Mouse (Mus musculus): ENCODE results near the gene Lce1b. TPM values are rescaled to one million over a fixed set of nuclear protein-coding genes. Genes with fewer than 3 reads are reported as not detected.
"Not testable (repeated sequence)": the region's sequence is repeated elsewhere in the genome, so short reads cannot be mapped to it uniquely, and the experiment has no call there.

The Lce1b gene
- polyA plus RNA-seq (2015; fragmentation: Nextera tagmentation; extraction: Ambion mirVana), result not detected in 2 replicates

- no peak for ATAC-seq (replicated peaks)
- Histone ChIP-seq H3K36me3 (no peaks in the 10 kb centered on the region), H3K27me3 (no peaks in the 10 kb centered on the region), H3K4me1 (no peaks in the 10 kb centered on the region), H3K9ac (replicated peaks) (no peak within 1 kb of the TSS), H3K27ac (replicated peaks) (no peak within 1 kb of the TSS), H3K4me3 (no peak within 1 kb of the TSS), H3K9me3 (no peaks in the 10 kb centered on the region), H3K4me2 (replicated peaks) (no peak within 1 kb of the TSS)
Observed at GRCm38 (mm10) chr3:92656826-92657225, at the start of gene Lce1b. Gene Lce1b, minus strand, starts transcription at chr3:92656926.

- WGBS, result 12% methylated on average over 1 of the region's 1 CpGs
Observed at GRCm38 (mm10) chr3:92694613-92695012, 37.9 kb upstream of the Lce1b start.

GRCm38 (mm10) chr3:92691688-92692087 lies 35.0 kb upstream of the Lce1b start:
- no peaks in the 10 kb centered on the region for H3K36me3 ChIP-seq
- H3K4me2 ChIP-seq (replicated peaks), result no peak overlapping the region
- H3K27ac ChIP-seq (replicated peaks), result no peak overlapping the region
- H3K9me3 ChIP-seq, result no peaks in the 10 kb centered on the region
- H3K27me3 ChIP-seq, result no peaks in the 10 kb centered on the region
- H3K4me3 ChIP-seq, result no peak overlapping the region
- H3K9ac ChIP-seq (replicated peaks), result no peak overlapping the region
- H3K4me1 ChIP-seq, result no peaks in the 10 kb centered on the region
- ATAC-seq (replicated peaks), result no peak

More at GRCm38 (mm10) chr3:92694613-92695012, 37.9 kb upstream of the Lce1b start:
- Histone ChIP-seq H3K27ac (replicated peaks) (no peak overlapping the region), H3K4me1 (no peaks in the 10 kb centered on the region), H3K9ac (replicated peaks) (no peak overlapping the region), H3K4me3 (no peak overlapping the region), H3K4me2 (replicated peaks) (no peak overlapping the region), H3K27me3 (no peaks in the 10 kb centered on the region), H3K9me3 (no peaks in the 10 kb centered on the region), H3K36me3 (no peaks in the 10 kb centered on the region)
- ATAC-seq (replicated peaks), result no peak

- H3K9ac ChIP-seq (replicated peaks); ATAC-seq (replicated peaks); H3K9me3 ChIP-seq; H3K4me3 ChIP-seq; H3K27ac ChIP-seq (replicated peaks); H3K36me3 ChIP-seq; H3K4me1 ChIP-seq; H3K27me3 ChIP-seq; H3K4me2 ChIP-seq (replicated peaks): not testable (repeated sequence)
- WGBS, result 88% methylated on average over 16 of the region's 16 CpGs
Observed at GRCm38 (mm10) chr3:92689154-92689553, 32.4 kb upstream of the Lce1b start.

GRCm38 (mm10) chr3:92687110-92687509 lies 30.4 kb upstream of the Lce1b start, which contains the start of gene Lce1d:
Gene Lce1d, minus strand, starts transcription at chr3:92687210.
- no peak within 1 kb of the TSS for H3K9ac ChIP-seq (replicated peaks)
- no peaks in the 10 kb centered on the region for H3K36me3 ChIP-seq
- no peak within 1 kb of the TSS for H3K4me3 ChIP-seq
- H3K27me3 ChIP-seq, result no peaks in the 10 kb centered on the region
- ATAC-seq (replicated peaks), result no peak
- no peak within 1 kb of the TSS for H3K4me2 ChIP-seq (replicated peaks)
- WGBS, result 67% methylated on average over 2 of the region's 2 CpGs
- H3K27ac ChIP-seq (replicated peaks), result no peak within 1 kb of the TSS
- no peaks in the 10 kb centered on the region for H3K4me1 ChIP-seq
- H3K9me3 ChIP-seq, result no peaks in the 10 kb centered on the region

GRCm38 (mm10) chr3:92678947-92679346 lies 22.2 kb upstream of the Lce1b start, which contains the start of gene Lce1c:
Gene Lce1c, plus strand, starts transcription at chr3:92679247.
- H3K4me2 ChIP-seq (replicated peaks), result no peak within 1 kb of the TSS
- no peaks in the 10 kb centered on the region for H3K4me1 ChIP-seq
- H3K4me3 ChIP-seq, result no peak within 1 kb of the TSS
- H3K9ac ChIP-seq (replicated peaks), result no peak within 1 kb of the TSS
- no peaks in the 10 kb centered on the region for H3K36me3 ChIP-seq
- no peaks in the 10 kb centered on the region for H3K27me3 ChIP-seq
- ATAC-seq (replicated peaks), result no peak
- no peaks in the 10 kb centered on the region for H3K9me3 ChIP-seq
- H3K27ac ChIP-seq (replicated peaks), result no peak within 1 kb of the TSS
- 91% methylated on average over 4 of the region's 4 CpGs for WGBS

GRCm38 (mm10) chr3:92670215-92670614 lies 13.5 kb upstream of the Lce1b start, which contains the start of gene Lce1a2:
Gene Lce1a2, minus strand, starts transcription at chr3:92670315.
- Histone ChIP-seq H3K27me3 (no peaks in the 10 kb centered on the region), H3K4me1 (no peaks in the 10 kb centered on the region), H3K27ac (replicated peaks) (no peak within 1 kb of the TSS)

GRCm38 (mm10) chr3:92648207-92648606 lies 8.5 kb downstream of the Lce1b start, which contains the start of gene Lce1a1:
Gene Lce1a1, minus strand, starts transcription at chr3:92648307.
- WGBS, result 93% methylated on average over 1 of the region's 1 CpGs

More at GRCm38 (mm10) chr3:92670215-92670614, 13.5 kb upstream of the Lce1b start, which contains the start of gene Lce1a2:
- no peaks in the 10 kb centered on the region for H3K36me3 ChIP-seq
- no peak within 1 kb of the TSS for H3K4me3 ChIP-seq
- H3K9me3 ChIP-seq, result no peaks in the 10 kb centered on the region
- no peak within 1 kb of the TSS for H3K9ac ChIP-seq (replicated peaks)
- H3K4me2 ChIP-seq (replicated peaks), result no peak within 1 kb of the TSS
- no peak for ATAC-seq (replicated peaks)

GRCm38 (mm10) chr3:92639854-92640253 lies 16.9 kb downstream of the Lce1b start:
- H3K27ac ChIP-seq (replicated peaks), result no peak overlapping the region
- H3K4me2 ChIP-seq (replicated peaks), result no peak overlapping the region
- H3K9ac ChIP-seq (replicated peaks), result no peak overlapping the region
- H3K27me3 ChIP-seq, result no peaks in the 10 kb centered on the region
- WGBS, result 93% methylated on average over 15 of the region's 15 CpGs
- H3K4me1 ChIP-seq, result peaks cover 7% of the 10 kb centered on the region
- no peaks in the 10 kb centered on the region for H3K9me3 ChIP-seq
- ATAC-seq (replicated peaks), result no peak
- no peaks in the 10 kb centered on the region for H3K36me3 ChIP-seq
- no peak overlapping the region for H3K4me3 ChIP-seq

More at GRCm38 (mm10) chr3:92648207-92648606, 8.5 kb downstream of the Lce1b start, which contains the start of gene Lce1a1:
- Histone ChIP-seq H3K4me2 (replicated peaks) (no peak within 1 kb of the TSS), H3K9ac (replicated peaks) (no peak within 1 kb of the TSS), H3K36me3 (no peaks in the 10 kb centered on the region), H3K27me3 (no peaks in the 10 kb centered on the region), H3K9me3 (no peaks in the 10 kb centered on the region), H3K4me1 (no peaks in the 10 kb centered on the region), H3K4me3 (no peak within 1 kb of the TSS), H3K27ac (replicated peaks) (no peak within 1 kb of the TSS)
- ATAC-seq (replicated peaks), result no peak

GRCm38 (mm10) chr3:92638653-92638991 lies 18.1 kb downstream of the Lce1b start:
- Histone ChIP-seq H3K4me2 (replicated peaks) (no peak overlapping the region), H3K9me3 (no peaks in the 10 kb centered on the region), H3K27me3 (no peaks in the 10 kb centered on the region), H3K9ac (replicated peaks) (no peak overlapping the region), H3K4me1 (peaks cover 7% of the 10 kb centered on the region), H3K27ac (replicated peaks) (no peak overlapping the region), H3K4me3 (no peak overlapping the region), H3K36me3 (no peaks in the 10 kb centered on the region)
- no peak for ATAC-seq (replicated peaks)
- WGBS, result 41% methylated on average over 3 of the region's 3 CpGs

- Histone ChIP-seq H3K9me3 (no peaks in the 10 kb centered on the region), H3K4me1 (peaks cover 7% of the 10 kb centered on the region), H3K4me2 (replicated peaks) (no peak overlapping the region), H3K27ac (replicated peaks) (no peak overlapping the region), H3K9ac (replicated peaks) (no peak overlapping the region), H3K4me3 (no peak overlapping the region), H3K36me3 (no peaks in the 10 kb centered on the region), H3K27me3 (no peaks in the 10 kb centered on the region)
- peak; percentile 53; the same call in 1 of the 2 replicates for ATAC-seq (replicated peaks)
- 14% methylated on average over 1 of the region's 1 CpGs for WGBS
Observed at GRCm38 (mm10) chr3:92637745-92638652, 18.7 kb downstream of the Lce1b start.

- no peak within 1 kb of the TSS for H3K9ac ChIP-seq (replicated peaks)
Observed at GRCm38 (mm10) chr3:92621560-92621959, 35.2 kb downstream of the Lce1b start, which contains the start of gene Lce6a. Gene Lce6a, minus strand, starts transcription at chr3:92621660.

More at GRCm38 (mm10) chr3:92621560-92621959, 35.2 kb downstream of the Lce1b start, which contains the start of gene Lce6a:
- Histone ChIP-seq H3K27me3 (no peaks in the 10 kb centered on the region), H3K36me3 (no peaks in the 10 kb centered on the region), H3K4me3 (no peak within 1 kb of the TSS), H3K27ac (replicated peaks) (no peak within 1 kb of the TSS), H3K4me2 (replicated peaks) (no peak within 1 kb of the TSS), H3K4me1 (no peaks in the 10 kb centered on the region), H3K9me3 (no peaks in the 10 kb centered on the region)
- 87% methylated on average over 2 of the region's 2 CpGs for WGBS
- ATAC-seq (replicated peaks), result no peak
